In genomic region chr12:69196444-69197377, GRCm38 (mm10) we compare ENCODE assay signal across 8 mouse cellular contexts. TPM values are rescaled to one million over a fixed set of nuclear protein-coding genes. Genes with fewer than 3 reads are reported as not detected.
DNase-seq lines count a peak whose midpoint lies in the region; ATAC-seq and TF ChIP-seq lines count a peak whose summit lies in the region.

Gm49383 (minus strand) TSS chr12:69197104.

- peaks cover 22% of the 10 kb centered on the region for H3K4me1 ChIP-seq in embryonic facial prominence, embryonic 13.5 days
- H3K4me1 ChIP-seq in heart, adult 2 months (ENCODE audit: control insufficient read depth, insufficient read depth, low read length) = peaks cover 4% of the 10 kb centered on the region
- peaks cover 5% of the 10 kb centered on the region; the same call in 1 of the 2 replicates for H3K4me1 ChIP-seq in kidney, adult 2 months (ENCODE audit: control insufficient read depth, insufficient read depth, low read length)
- peaks cover 5% of the 10 kb centered on the region; the same call in 1 of the 2 replicates for H3K4me1 ChIP-seq in liver, adult 2 months (ENCODE audit: control insufficient read depth, insufficient read depth, low read length)

- WGBS in embryonic facial prominence, embryonic 13.5 days = under 1% methylated on average over 75 of the region's 75 CpGs
- under 1% methylated on average over 75 of the region's 75 CpGs for WGBS in heart, adult 2 months
- under 1% methylated on average over 75 of the region's 75 CpGs for WGBS in kidney, adult 2 months
- WGBS in liver, adult 2 months = under 1% methylated on average over 75 of the region's 75 CpGs

- H3K4me2 ChIP-seq in embryonic facial prominence, embryonic 13.5 days = peak within 1 kb of the TSS; percentile 95

- H3K27me3 ChIP-seq in embryonic facial prominence, embryonic 13.5 days = no peaks in the 10 kb centered on the region
- H3K27me3 ChIP-seq in heart, adult 2 months (ENCODE audit: control insufficient read depth, insufficient read depth, low read length) = no peaks in the 10 kb centered on the region
- no peaks in the 10 kb centered on the region for H3K27me3 ChIP-seq in kidney, adult 2 months (replicated peaks; ENCODE audit: control insufficient read depth, insufficient read depth, low read length)
- no peaks in the 10 kb centered on the region for H3K27me3 ChIP-seq in liver, adult 2 months (ENCODE audit: control insufficient read depth, insufficient read depth, low read length)

- peaks cover 21% of the 10 kb centered on the region for H3K36me3 ChIP-seq in embryonic facial prominence, embryonic 13.5 days
- H3K36me3 ChIP-seq in heart, adult 2 months (ENCODE audit: control insufficient read depth, insufficient read depth, low read length) = 0 out of 2 replicates have a peak, but pooled peaks cover 3% of the 10 kb centered on the region
- H3K36me3 ChIP-seq in kidney, adult 2 months (ENCODE audit: control insufficient read depth, insufficient read depth, low read length) = no peaks in the 10 kb centered on the region; the same call in 1 of the 2 replicates
- H3K36me3 ChIP-seq in liver, adult 2 months (ENCODE audit: control insufficient read depth, insufficient read depth, low read length) = peaks cover 7% of the 10 kb centered on the region

- peak; percentile 82 for ATAC-seq in embryonic facial prominence, embryonic 13.5 days (ENCODE audit: insufficient number of reproducible peaks, insufficient read depth, low FRiP score, low TSS enrichment, low read depth)
- peak; percentile 62 for ATAC-seq in monocyte, adult 5-6 weeks (replicated peaks; ENCODE audit: insufficient number of reproducible peaks, low FRiP score, low TSS enrichment, poor library complexity, severe bottlenecking)

- peak within 1 kb of the TSS; percentile 93 for H3K27ac ChIP-seq in embryonic facial prominence, embryonic 13.5 days
- peak within 1 kb of the TSS; percentile 85 for H3K27ac ChIP-seq in heart, adult 2 months
- peak within 1 kb of the TSS; percentile 81 for H3K27ac ChIP-seq in kidney, adult 2 months (ENCODE audit: insufficient read depth, low read depth, low read length)
- H3K27ac ChIP-seq in liver, adult 2 months (replicated peaks; ENCODE audit: insufficient read depth, low read depth, low read length) = peak within 1 kb of the TSS; percentile 84

- peak; percentile 64; the same call in 1 of the 2 replicates for TF ChIP-seq POLR2A in heart, adult 2 months (IDR thresholded peaks at IDR 0.05; ENCODE audit: insufficient read depth, low read depth, low read length)
- peak; percentile 58 for TF ChIP-seq POLR2A in kidney, adult 2 months (IDR thresholded peaks at IDR 0.05; ENCODE audit: low read depth, low read length)
- TF ChIP-seq POLR2A in liver, adult 2 months (IDR thresholded peaks at IDR 0.05; ENCODE audit: extremely low read depth, insufficient read depth, low read length) = peak; percentile 85

- intact Hi-C loops in heart, adult 2 months (cut with DNase I) = loop anchor here (5.0 kb wide), 2 partner anchors 46 to 101 kb away; partner anchors contain the start of genes Klhdc1 and Klhdc2

- TF ChIP-seq EP300 in heart, adult 2 months (IDR thresholded peaks at IDR 0.05; ENCODE audit: insufficient read depth, low read depth, low read length) = no peak

- no peak for TF ChIP-seq CTCF in heart, adult 2 months (IDR thresholded peaks at IDR 0.05)
- TF ChIP-seq CTCF in kidney, adult 2 months (conservative IDR thresholded peaks at IDR 0.05; ENCODE audit: insufficient read depth, insufficient read length, low read depth, low read length) = no peak
- TF ChIP-seq CTCF in liver, adult 2 months (IDR thresholded peaks at IDR 0.05; ENCODE audit: low read depth, low read length) = no peak

- peak within 1 kb of the TSS; percentile 93 for H3K9ac ChIP-seq in embryonic facial prominence, embryonic 13.5 days
- peak within 1 kb of the TSS; percentile 94 for H3K9ac ChIP-seq in heart, adult 2 months (ENCODE audit: low read depth, low read length)
- H3K9ac ChIP-seq in liver, adult 2 months (ENCODE audit: low read depth, low read length) = peak within 1 kb of the TSS; percentile 98

- H3K79me2 ChIP-seq in heart, adult 2 months (replicated peaks; ENCODE audit: control insufficient read depth, insufficient read depth, low read length) = no peaks in the 10 kb centered on the region
- H3K79me2 ChIP-seq in liver, adult 2 months (ENCODE audit: control insufficient read depth, insufficient read depth, low read length) = peaks cover 4% of the 10 kb centered on the region; the same call in 1 of the 2 replicates

- H3K9me3 ChIP-seq in embryonic facial prominence, embryonic 13.5 days = no peaks in the 10 kb centered on the region

- peak; percentile 89 for DNase-seq in A20 (ENCODE audit: low read depth, low spot score)
- peak; percentile 75 to 85 for DNase-seq in adrenal gland, postnatal 36 days
- DNase-seq in heart, adult 2 months = peak; percentile 82 to 83
- peak; percentile 75 for DNase-seq in kidney, adult 2 months
- DNase-seq in liver, adult 2 months (ENCODE audit: extremely low read depth, low read depth, low spot score) = peak; percentile 58
- DNase-seq in spleen, postnatal 36 days (ENCODE audit: low spot score in 2 of 2) = peak; percentile 62 to 64

- peak within 1 kb of the TSS; percentile 96 for H3K4me3 ChIP-seq in embryonic facial prominence, embryonic 13.5 days
- H3K4me3 ChIP-seq in heart, adult 2 months = peak within 1 kb of the TSS; percentile 98
- peak within 1 kb of the TSS; percentile 68 for H3K4me3 ChIP-seq in kidney, adult 2 months (ENCODE audit: insufficient read depth, low read depth, low read length)
- H3K4me3 ChIP-seq in liver, adult 2 months (ENCODE audit: insufficient read depth, low read depth, low read length) = peak within 1 kb of the TSS; percentile 93

RNA-seq across cellular contexts. Expression of gene Gm49383, which starts in this region (rescaled TPM):
- total RNA-seq in adrenal gland, postnatal 36 days (2021) = 1 to 10 TPM; 4.9 to 6.3 TPM
- 33.8 and 40.4 TPM in 2 replicates for polyA plus RNA-seq in embryonic facial prominence, embryonic 13.5 days (2015; fragmentation: Nextera tagmentation; extraction: Ambion mirVana)
- 1 to 10 TPM; 2.2 to 3.1 TPM for total RNA-seq in heart, adult 2 months (2021)
- 1.00 and 2.1 TPM in 2 replicates for polyA plus RNA-seq in heart, adult 2 months (2012; rRNA removed)
- polyA plus RNA-seq in kidney, adult 2 months (2012; rRNA removed) = 2.6 and 3.1 TPM in 2 replicates
- 2.4 and 3.3 TPM in 2 replicates for total RNA-seq in liver, adult 2 months (2014; rRNA removed)
- polyA plus RNA-seq in liver, adult 2 months (2012; rRNA removed) = 1.1 and 1.8 TPM in 2 replicates
- 9.2 to 15.1 TPM (median 9.6 TPM) in 3 replicates for total RNA-seq in monocyte, adult 5-6 weeks (2017)

Comparison
In these comparisons a context has a peak if more than half of its experiments do, and no peak if none do; other contexts are left out.
1. Peak in every context shown above with its lines: DNase-seq, ATAC-seq, H3K4me3 ChIP-seq and H3K27ac ChIP-seq.